Mouse (Mus musculus): ENCODE results near the gene Fgf23.
A peak's percentile ranks its signal among the peaks of the same experiment; 100 is the strongest.

The Fgf23 gene

DNA sequence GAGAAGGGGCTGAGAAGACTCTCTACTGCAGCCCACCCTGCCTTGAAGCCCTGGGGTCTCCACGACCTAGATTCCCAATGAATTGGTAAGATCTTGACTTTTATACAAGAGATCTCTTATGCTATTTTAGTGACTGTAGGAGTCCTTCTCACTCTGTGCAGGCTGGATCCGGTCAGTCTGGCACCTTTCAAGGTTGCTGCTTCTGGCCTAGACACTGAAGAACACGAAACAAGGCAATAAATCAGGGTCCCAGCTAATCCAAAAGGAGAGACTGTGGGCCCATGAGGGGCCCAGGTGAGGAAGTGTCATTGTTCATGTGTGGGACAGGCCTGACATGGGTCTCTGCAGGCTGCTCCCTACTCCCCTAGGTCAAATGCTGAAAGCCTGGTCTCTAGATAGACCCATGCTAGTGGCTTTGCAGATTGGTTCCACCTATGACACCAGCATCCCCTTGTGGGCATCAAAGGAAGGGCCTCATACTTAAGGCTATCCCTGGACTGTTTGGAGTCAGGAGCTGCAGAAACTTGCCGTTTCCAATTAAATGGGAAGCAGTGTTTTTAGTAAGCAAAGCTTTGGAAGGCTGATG is 49.6 kb downstream of the Fgf23 start:
- peak; percentile 35 for DNase-seq

- no peak for DNase-seq
Observed at GRCm38 (mm10) chr6:127122996-127123395, 50.3 kb downstream of the Fgf23 start.

DNA sequence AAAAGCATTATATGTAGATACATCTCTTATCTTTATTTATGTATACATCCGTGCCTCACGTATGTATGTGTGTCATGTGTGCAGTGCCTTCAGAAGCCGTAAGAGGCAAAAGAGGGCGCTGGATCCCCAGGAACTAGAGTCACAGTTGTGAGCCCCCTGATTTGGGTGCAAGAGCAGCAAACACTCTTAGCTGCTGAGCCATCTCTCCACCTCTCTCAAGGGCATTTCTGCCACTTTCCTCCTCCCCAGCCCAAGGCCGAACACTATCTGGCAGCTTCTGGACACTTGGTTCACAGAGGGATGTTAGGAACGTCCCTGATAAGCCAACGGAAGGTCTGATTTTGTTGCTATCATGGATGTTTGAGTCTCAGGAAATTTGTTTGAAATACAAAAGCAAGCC is 50.8 kb downstream of the Fgf23 start:
- DNase-seq: no peak

DNA sequence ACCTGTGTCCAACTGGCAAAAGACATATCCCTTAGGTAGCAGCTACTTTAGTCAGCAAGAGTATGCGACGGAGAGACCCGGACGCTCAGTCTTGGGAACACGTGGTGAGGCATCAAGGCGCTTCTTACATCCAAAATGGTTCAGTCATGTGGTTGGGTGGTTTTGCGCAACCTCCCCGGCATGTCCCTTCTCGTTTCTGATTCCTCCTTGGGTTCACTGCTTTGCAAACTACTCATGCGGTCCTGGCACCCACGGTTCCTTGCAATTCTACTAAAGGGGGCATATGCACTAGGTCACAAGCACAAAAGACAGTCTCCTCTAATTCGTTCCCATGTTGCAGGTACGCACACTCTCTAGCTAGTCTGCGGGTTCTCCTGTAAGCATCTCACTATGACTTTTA is 57.0 kb downstream of the Fgf23 start:
- DNase-seq: no peak

DNA sequence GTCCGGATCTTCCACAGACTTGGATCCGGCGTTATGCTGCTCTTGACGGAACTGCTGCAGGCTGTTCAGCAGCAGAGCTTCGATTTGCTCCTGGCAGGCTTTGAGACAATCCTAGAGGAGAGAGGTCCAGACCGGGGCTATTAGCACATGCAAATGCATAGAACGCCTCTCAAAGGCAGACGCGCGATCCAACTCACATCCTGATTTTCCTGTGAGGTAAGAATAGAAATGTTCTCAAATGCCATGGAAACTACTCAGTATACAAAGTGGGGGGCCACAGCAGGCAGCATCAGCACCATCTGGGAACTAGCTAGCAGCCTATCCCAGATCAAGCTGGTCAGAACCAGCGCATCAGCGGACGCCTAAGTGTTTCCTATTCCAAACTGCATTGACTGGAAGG is 57.7 kb downstream of the Fgf23 start:
- DNase-seq: no peak
